Mouse (Mus musculus): ENCODE results near the gene Chuk.
A peak's percentile ranks its signal among the peaks of the same experiment; 100 is the strongest.

The Chuk gene

DNA sequence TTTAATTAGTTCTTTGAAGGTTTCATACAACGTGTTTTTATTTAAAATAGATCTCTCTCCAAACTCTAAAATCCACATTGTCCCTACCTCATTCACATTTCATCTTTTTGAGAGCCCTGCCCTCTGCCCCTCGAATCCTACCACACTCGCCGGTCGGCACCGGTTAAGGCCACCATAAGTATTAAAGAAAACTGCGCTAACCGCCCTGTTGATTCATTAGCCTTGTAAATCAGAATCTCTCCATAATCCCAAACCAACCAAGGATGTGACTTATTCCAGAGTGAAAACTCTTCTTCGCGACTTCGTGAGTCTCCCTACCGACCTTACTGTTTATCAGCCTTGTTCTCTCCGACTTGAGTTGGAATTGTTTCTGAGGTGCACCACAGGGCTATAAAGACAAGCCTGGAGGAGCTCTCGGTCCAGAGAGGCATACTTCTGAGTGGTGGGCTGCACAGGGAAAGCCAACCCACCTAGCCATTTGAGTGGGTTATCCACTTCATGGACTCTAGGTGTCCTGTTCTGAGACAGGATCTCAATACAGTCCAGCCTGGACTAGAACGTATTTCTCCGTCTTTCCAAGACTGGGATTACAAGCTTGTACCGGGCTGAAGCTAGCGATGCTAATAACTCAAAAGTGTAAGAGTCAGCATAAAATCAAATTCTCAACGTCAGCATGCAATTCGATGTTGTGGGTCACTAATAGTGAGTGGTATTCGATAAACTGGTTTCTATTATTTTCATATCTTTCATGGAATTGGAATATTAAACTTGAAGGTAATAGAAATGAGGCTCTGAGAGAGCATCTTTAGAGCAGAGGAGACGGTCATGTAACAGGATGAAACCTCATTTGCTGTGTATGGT lies 611 bp upstream of the Chuk start:
- peak in 1 of 2 experiments; percentile 5 for DNase-seq (ENCODE audit: low spot score in 2 of 2)

DNA sequence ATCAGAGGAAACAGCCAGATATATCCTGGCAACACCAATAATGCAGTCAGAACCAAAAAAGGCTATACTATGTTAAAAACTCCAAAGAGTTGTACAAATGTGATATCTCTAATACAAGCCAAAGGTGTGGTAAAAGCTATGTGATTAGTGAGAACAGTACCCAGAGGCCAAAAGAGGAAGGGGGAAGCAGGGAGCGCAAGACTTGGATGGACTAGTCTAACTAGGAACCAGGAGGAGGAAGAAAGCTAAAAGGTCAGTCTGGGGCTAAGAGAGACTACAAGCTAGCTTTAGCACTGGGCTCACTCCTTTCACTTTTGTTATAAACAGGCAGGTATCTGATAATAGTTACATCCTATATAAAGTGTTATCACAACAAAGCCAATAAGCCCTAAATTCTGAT lies 2.9 kb downstream of the Chuk start:
- DNase-seq (ENCODE audit: low spot score in 2 of 2): no peak

DNA sequence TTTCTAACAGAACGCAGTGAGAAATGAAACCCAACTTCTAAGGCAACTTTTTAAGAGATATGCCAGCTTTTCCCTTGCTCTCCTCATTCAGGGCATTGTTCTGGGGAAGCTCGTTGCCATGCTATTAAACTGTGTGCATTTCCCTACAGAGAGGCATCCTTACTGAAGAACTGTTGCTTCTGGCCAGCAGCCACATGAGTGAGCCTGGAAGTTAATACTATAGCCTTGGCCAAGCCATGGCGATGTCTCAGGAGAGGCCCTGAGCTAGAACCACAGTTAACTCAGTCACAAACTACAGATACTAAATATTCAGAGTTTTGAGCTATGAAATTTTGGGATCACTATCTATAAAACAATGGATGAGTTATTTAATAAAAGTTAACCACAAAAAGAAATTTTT lies 4.3 kb downstream of the Chuk start:
- no peak for DNase-seq (ENCODE audit: low spot score in 2 of 2)

DNA sequence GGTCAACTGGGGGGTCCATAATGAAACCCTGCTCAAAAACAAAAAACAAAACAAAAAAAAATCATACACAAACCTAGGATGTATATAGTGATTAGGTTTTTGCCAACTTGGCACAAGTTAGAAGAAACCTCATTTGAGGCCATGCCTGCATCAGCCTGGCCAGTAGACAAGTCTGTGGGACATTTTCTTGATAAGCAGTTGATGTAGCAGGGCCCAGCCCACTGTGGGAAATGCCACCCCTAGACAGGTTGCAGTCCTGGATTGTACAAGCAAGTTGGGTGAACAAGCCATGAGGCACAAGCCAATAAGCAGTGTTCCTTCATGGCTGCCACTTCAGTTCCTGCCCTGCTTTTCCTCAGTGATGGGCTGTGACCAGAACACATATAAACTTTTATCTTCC lies 6.4 kb downstream of the Chuk start:
- DNase-seq (ENCODE audit: low spot score in 2 of 2): no peak

DNA sequence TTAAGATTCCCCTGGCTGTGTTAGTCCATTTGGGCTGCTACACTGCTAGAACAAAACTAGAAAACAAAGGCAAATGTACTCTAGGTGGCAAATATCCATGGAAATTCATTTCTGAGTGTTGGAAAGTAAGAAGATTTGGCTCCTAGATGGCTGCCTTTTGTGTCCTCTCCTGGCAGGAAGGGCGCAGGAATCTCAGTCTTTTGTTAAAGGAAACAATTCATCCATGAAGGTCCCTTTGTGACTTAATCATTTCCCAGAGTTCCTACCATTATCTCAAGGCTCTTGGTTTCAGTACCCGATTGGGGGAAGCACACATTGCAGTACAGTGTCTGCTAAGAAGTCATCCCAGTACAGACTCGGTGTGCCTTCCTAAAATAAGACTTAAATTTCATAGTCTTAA lies 21.0 kb downstream of the Chuk start:
- no peak for DNase-seq (ENCODE audit: low spot score in 2 of 2)

DNA sequence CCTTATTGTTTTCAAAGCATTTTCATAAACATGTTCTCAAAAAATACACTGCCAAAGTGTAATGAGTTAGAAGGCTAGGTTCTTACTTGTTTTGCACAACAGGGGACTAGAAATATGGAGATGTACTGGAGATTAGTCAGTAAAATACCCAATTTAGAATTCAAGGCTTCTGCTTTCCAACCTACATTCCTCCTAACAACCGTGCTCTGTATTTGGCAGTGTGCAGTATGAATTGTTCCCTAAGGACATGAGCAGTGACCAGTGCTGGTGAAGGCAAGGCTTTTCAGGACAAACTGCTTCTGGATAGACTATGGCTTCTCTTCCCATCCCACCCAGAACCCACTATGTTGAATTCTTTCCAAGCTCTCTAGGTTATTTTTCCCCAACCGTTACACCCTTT lies 26.4 kb downstream of the Chuk start:
- DNase-seq (ENCODE audit: low spot score in 2 of 2): no peak

DNA sequence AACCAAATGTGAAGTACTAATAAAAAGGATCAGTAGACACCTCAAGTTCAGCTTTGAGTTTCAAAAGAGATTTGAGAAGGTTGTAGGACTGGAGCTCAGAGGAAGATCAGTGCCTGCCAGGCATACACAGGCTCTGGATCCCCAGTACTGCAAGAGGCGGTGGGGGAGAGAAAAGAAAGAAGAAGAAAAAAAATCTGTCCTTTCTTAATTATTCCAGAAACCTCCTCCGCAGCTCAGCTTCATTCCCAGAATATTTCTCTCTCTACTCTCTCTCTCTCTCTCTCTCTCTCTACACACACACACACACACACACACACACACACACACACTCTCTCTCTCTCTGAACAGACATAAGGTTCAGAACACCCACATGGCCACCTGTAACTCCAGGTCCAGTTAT lies 27.3 kb downstream of the Chuk start:
- DNase-seq (ENCODE audit: low spot score in 2 of 2): no peak

DNA sequence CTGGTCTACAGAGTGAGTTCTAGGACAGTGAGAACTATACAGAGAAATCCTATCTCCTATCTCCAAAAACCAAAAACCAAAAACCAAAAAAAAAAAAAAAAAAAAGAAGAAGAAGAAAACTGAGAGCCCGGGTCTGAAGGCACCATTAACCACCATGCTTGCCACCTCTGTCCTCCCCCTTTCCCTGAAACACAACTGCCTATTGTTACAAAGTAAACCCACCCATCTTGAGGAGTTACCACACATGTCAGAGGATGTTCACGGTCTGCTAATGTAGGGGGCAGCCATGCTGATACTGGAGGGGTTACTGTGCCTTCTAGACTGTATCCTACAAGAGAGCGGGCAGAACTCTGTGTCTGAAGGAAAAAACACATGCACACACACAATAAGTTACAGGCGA lies 30.3 kb downstream of the Chuk start:
- DNase-seq (ENCODE audit: low spot score in 2 of 2): no peak

DNA sequence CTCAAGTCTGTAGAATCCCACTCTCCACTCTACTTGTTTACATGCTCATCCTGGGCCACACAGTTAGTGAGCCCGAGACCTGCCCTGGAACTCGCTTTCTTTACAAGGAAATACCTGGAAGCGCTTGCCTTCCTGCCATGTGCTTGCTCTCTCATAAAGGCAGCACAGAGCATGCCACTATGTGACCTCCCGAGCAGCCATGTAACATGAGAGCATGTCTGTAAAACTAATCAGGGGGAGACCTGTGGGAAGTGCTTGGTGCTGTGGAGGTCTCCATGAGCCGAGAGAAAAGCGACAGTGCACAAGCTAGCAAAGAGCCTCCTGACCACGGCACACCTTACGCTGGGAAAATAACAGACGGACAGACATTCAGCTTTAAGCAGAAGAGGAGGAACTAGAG lies 30.8 kb downstream of the Chuk start:
- DNase-seq (ENCODE audit: low spot score in 2 of 2): no peak

DNA sequence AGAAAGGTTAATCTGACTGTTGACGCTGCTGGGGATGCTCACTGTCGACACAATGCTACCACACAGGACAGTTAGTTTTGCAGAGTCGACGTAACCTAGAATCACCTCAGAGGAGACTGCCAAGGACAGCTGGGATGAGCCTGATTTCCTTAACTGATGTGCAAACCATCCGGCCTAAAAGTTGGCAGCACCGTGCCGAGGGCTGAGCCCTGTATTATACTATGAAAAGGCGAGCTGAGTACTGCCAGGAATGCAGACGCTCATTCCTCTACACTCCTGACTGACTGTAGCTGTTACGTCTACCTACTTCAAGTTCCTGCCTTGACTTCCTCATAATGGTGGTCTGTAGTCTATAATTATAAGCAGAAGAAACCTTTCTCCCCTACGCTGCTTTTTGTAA lies 32.3 kb downstream of the Chuk start:
- DNase-seq (ENCODE audit: low spot score in 2 of 2): no peak

DNA sequence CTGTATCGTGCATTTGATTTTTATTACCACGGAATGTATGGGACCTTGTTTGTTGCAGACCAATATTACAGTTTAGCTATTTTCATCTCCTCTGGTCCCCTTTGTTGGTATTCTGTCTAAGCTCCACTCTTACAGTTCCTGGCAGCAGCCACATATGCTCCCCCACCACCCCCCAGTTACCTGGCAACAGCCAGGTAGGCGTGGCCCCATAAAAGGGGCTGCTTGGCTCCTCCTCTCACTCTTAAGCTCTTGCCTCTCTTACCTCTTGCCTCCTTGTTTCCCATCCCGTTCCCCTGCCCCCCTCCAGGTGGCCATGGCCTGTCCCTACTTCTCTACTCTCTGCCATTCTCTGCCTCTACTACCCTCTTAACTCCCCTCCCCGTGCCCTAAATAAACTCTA lies 36.1 kb downstream of the Chuk start:
- no peak for DNase-seq (ENCODE audit: low spot score in 2 of 2)

DNA sequence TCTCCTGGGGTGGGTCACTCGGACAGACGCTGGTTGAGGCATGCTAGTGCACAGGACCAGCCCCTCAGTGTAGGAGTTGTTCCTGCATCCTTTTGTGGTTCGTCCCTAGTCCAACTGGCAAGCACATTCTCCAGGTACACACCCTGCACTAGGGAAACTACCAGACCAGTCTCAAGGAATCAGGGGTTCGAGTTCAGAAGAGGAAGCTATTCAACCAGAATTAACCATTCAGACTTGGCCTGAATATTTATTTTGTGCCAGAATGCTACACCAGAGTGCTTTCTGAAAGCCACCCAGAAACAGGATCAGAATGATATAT lies 37.4 kb downstream of the Chuk start:
- no peak for DNase-seq (ENCODE audit: low spot score in 2 of 2)

DNA sequence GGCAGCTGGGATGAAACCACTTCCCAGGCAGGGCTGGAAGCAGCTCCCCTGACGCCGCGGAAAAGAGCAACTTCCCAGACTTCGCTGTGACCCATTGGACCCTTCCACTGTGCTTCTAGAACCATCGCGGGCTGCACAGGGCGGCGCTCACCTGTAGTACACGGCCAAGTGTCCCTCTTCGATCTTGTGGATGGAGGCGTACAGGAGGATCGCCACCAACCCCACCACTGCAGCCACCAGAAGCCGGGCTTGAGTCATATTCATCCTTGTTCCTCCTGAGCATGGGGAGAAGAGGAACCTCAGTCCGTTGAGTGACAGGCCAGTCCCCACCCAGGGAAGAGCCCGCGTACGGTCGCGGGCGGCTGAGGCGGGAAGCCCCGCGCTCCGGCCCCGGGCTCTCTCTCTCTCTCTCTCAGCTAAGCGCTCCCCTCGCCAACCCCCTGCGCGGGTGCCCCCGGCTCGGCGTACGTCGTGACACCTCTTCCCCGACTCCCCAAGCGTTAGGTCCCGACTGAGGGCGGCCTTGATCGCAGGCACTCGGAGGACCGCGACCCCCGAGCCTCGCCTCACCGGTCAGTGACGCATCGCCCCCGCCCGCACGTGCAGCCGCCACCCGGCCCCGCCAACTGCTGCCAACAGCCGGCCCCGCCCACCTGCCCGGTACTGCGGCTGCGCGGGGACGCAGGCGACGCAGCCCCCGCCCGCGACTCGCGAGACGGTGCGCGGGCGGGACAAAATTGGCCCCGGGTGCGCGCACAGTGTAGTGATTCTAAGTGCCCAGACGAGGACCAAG lies 38.0 kb downstream of the Chuk start, which contains the start of gene Erlin1:
Gene Erlin1, minus strand, starts transcription at position 665 of the 793 bp plus-strand sequence.
- peak; percentile 81 to 93 for DNase-seq (ENCODE audit: low spot score in 2 of 2)

DNA sequence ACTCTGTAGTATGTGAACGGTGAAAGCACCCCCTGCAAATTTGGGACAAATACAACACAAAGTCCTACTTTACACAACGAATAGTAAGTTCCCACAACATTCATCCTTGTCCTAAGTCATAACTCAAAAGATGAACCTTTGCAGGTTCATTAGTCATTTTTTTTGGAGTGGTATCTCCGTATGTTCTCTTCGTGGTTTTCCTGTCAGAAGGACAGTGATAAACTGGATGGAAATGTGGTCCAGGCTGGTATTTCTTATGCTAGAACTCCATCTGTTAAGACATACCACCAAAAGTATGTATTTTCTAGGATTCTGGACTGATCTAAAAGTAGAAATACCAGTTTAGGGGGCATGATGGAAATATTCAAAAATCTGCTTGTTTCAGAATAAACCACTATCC lies 39.0 kb downstream of the Chuk start:
- no peak for DNase-seq (ENCODE audit: low spot score in 2 of 2)

DNA sequence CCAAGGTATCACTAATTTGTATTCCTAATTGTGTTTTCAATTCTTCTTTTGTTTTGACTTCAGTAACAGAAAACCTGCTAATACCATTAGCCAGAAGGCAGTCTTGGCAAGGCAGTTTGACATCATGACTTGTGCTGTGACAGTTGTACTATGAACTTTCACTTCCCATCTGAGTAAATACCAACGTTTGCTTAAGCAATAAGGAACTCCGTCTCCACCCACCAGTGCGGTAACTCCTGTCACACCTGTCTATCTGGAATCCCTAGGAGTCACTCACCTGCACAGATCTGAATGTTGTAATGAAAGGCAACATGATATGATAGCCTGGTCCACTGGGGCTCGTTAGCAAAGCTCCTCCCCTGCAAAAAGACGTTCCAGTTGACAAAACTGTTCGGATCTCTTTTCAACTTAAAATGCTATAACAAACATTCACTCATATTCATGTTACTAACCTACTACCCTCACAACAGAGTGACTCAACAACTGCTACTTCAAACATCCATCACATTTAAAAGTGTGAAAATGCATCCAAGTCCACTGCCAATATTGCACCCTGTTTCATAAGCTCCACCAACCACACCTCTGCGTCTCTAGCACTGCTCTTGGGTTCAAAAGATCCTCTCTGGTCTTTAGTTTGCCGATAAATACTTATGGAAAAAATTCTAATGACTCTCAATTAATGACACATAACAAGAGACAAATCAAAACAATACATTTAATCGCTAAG lies 39.8 kb downstream of the Chuk start:
- no peak for DNase-seq (ENCODE audit: low spot score in 2 of 2)

DNA sequence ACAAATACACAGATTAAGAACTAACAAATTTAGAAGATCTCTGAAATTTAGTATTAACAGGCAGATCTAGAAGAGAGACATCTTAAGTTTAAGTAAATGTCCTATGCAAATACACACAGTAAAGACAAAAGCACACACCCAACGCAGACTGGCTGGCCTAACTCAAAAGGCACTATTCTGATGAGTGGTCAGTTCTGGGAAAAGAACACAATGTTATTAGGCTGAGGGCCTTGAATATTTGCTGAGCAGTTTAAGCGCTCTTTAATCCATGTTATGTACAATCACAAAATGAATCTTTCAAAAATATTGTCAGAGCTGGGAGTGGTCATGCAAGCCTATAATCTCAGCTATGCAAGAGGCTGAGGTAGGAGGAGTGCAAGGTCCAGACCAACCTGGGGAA lies 42.5 kb downstream of the Chuk start:
- DNase-seq (ENCODE audit: low spot score in 2 of 2): no peak

DNA sequence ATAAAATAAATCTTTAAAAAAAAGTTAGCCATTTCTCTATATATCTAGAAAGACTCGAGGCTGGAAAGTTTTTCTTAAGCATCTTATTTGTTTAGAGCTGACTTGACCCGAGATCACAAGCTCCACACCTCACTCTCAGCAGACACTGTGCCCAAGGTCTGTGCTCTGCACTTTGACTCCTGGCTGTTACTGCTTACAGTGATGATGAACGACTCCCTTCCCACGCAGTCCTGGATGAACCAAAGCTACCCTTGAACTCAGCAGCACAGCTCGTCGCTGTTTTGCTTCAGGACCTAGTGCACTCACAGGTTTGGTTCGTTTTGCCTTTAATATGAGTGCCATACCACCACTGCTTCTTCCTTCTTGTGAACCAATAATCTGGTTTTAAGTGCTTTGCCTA lies 43.5 kb downstream of the Chuk start:
- DNase-seq (ENCODE audit: low spot score in 2 of 2): no peak

DNA sequence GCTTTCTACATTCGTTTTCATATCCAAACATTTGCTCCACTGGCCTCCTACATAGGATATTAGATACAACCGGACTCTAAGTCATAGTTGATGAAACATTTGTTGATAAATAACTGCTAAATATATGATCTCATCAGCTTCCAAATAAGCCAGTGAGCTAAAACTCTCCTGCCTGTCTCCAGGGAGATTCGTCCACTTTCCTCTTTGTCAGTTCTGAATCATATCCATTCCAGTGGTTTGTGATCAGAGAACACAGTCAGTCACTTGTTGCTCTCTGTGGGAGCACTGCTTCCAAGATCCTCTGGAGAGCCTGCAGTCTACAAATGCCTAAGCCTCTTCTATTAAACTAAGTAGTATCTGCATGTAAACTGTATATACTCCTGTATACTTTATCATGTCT lies 47.1 kb downstream of the Chuk start:
- DNase-seq (ENCODE audit: low spot score in 2 of 2): no peak

DNA sequence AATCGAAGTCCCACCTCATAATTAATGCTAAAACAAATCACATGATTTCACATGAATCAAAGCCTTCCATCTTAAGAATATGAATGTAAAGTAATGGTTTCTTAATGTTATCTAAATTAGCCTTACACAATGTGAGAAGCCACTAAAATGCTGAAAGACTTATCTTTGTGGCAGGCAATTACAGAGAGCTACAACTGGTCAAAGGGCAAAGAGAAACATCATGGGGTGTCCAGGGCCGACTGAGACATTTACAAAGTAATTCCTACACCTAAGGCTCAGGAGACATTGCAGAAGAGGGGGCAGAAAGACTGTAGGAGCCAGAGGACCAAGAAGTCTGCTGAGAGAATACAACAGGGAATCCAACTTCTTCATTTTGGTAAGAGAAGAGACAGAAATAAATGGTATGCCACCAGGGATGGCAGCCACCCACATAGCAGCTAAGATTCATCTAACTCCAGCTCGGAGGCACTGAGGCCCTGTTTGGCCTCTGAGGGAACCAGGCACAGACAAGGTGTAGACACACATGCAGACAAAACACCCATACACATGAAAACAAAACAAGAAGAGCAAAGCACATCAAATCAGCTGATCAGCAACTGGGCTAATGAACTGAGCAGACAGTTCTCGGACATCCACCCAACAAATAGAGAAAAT lies 52.0 kb downstream of the Chuk start:
- no peak for DNase-seq (ENCODE audit: low spot score in 2 of 2)

DNA sequence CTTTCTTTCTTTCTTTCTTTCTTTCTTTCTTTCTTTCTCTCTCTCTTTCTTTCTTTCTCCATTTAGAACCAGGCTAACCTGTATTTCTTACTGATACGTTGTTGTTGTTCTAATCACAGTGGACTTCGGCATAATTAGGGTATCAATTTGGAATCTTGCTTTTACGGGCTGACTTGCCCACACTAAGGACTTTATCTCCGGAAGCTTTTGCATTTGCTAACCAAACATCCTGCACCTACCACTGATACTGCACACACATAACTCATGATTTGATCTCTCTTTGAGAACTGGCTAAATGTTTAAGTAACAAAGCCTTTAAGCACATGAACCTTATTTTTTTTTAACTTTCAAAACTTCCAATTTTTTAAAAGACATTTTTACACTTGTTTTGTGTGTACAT lies 56.9 kb downstream of the Chuk start:
- DNase-seq (ENCODE audit: low spot score in 2 of 2): no peak

DNA sequence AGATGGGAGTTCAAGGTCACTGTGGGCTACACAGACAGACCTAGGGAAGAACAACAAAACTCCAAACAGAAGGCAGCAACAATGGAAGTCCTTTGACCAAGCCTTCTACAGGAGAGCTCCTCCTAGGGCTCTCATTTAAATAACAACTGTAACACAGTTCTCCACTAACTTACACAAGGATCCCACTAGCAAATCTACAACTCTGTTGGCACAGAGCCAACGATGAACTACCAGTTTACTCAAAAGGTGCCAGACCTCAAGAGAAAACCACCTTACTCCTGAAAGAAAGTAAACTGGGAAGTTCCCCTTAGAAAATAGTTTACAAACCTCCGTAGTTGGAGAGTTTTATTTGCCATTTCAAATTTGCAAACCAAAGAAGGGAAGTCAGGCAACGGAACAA lies 58.0 kb downstream of the Chuk start:
- no peak for DNase-seq (ENCODE audit: low spot score in 2 of 2)

DNA sequence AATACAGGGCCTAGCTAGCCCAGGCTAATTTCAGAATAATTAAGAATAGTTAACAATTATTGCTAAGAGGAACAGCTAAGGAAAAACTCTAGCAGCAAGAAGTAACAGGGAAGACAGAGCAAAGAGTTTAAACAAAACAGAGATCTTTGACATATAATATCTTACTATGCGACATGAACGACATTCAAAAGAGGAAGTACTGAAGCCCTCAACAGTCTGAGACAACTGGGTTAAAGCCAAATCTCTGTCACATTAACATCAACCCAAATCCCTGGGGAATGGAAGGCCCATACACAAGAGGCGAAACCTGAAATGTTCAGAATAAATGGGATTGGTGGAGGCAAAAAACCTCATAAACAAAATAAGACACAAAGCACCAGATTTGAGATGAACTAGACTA lies 61.4 kb downstream of the Chuk start:
- DNase-seq (ENCODE audit: low spot score in 2 of 2): no peak
